Mouse (Mus musculus) myocyte (in vitro differentiated cells): ENCODE measurements at regions not wholly inside any gene's neighbourhood (a gene's known extent, or its start where the extent isn't known, plus 50 kb on each side); places are given as distances from the start of the nearest gene placed in this dataset.

ENCODE experiments used
- CEBPB ChIP-seq: IDR thresholded peaks from 2 replicates; pipeline ENCODE4 v1.6.1; 2011; ENCODE audit warnings: mild to moderate bottlenecking, moderate library complexity; ENCODE audit not compliant: poor library complexity, insufficient read depth, severe bottlenecking
- POLR2A ChIP-seq: IDR thresholded peaks from one replicate; pipeline ENCODE4 v1.6.1; 2011; ENCODE audit warnings: low read depth, mild to moderate bottlenecking, control low read depth, moderate library complexity; ENCODE audit not compliant: insufficient read length
- POLR2AphosphoS2 ChIP-seq: IDR thresholded peaks from one replicate; pipeline ENCODE4 v1.6.1; 2011; ENCODE audit warnings: low read depth, control low read depth; ENCODE audit not compliant: insufficient read length
- TCF12 ChIP-seq: IDR thresholded peaks from one replicate; pipeline ENCODE4 v1.6.1; 2011; ENCODE audit warnings: mild to moderate bottlenecking, control low read depth; ENCODE audit not compliant: poor library complexity, insufficient read depth, severe bottlenecking
- TCF3 ChIP-seq: IDR thresholded peaks from one replicate; pipeline ENCODE4 v1.6.1; 2011; ENCODE audit warnings: low read depth, control low read depth; ENCODE audit not compliant: insufficient read length

DNA sequence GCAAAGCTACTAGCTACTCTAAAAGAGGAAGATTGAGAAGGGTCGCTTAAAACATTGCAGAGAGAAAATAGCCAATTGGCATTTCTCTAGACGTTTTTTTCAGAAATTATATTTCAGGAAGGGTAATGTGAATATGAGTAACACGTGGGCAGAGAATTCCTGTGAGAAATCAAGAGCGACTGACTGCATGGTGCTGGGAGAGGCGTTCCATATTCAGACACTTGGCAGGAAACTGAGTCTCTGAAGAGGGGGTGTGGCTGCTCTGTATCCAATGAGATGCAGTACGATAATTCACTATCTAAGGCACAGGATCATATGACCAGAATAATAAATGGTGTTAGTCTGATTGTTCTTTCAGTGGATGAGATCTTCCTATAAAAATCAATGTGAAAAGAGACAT lies 252.5 kb downstream of the Pcdh18 start:
- TF ChIP-seq POLR2A (no peak), POLR2AphosphoS2 (no peak), TCF12 (no peak), TCF3 (no peak), CEBPB (no peak)
